Mouse (Mus musculus): ENCODE data around the gene Zfp710. TPM values are rescaled to one million over a fixed set of nuclear protein-coding genes. Genes with fewer than 3 reads are reported as not detected.

The Zfp710 gene
- total and polyA plus RNA-seq, 3 experiments: 14.8 to 19.1 TPM; not detected in 1

- H3K4me1 ChIP-seq (ENCODE audit: control insufficient read depth in 1 of 2, insufficient read depth in 2 of 2, low read length in 2 of 2): peaks cover 17 to 45% of the 10 kb centered on the region in 2 experiments
- no peaks in the 10 kb centered on the region for H3K79me2 ChIP-seq (ENCODE audit: control insufficient read depth, insufficient read depth, low read length, poor library complexity)
- H3K9me3 ChIP-seq (replicated peaks; ENCODE audit: insufficient read depth, low read length): no peaks in the 10 kb centered on the region
- peak overlapping the region; percentile 32 for H3K9ac ChIP-seq (ENCODE audit: control insufficient read depth, low read depth, low read length, poor library complexity, severe bottlenecking)
- H3K36me3 ChIP-seq (ENCODE audit: control insufficient read depth in 1 of 2, insufficient read depth in 2 of 2, low read length in 2 of 2): peaks cover 0 to 35% of the 10 kb centered on the region in 2 experiments; a peak in 2 of 4 replicates
- no peaks in the 10 kb centered on the region for H3K27me3 ChIP-seq (ENCODE audit: control insufficient read depth in 1 of 2, insufficient read depth in 2 of 2, low read length in 2 of 2)
- H3K27ac ChIP-seq (ENCODE audit: control insufficient read depth, low read depth, low read length): peak overlapping the region; percentile 85
- TF ChIP-seq TCF12 (IDR thresholded peaks at IDR 0.05; ENCODE audit: low read depth, low read length) (0 out of 2 replicates have a peak, but pooled peaks have one; percentile 25), SIN3A (IDR thresholded peaks at IDR 0.05; ENCODE audit: low read length) (peak; percentile 40), HCFC1 (IDR thresholded peaks at IDR 0.05; ENCODE audit: low read depth, low read length) (0 out of 2 replicates have a peak, but pooled peaks have one; percentile 21), ELF1 (IDR thresholded peaks at IDR 0.05; ENCODE audit: low read depth, low read length) (peak; percentile 50; the same call in 1 of the 2 replicates), MAZ (IDR thresholded peaks at IDR 0.05; ENCODE audit: low read depth, low read length) (no peak; the same call in 1 of the 2 replicates), GATA1 (IDR thresholded peaks at IDR 0.05; ENCODE audit: low read depth, low read length) (0 out of 2 replicates have a peak, but pooled peaks have one; percentile 25), ZMIZ1 (IDR thresholded peaks at IDR 0.05; ENCODE audit: low read depth, low read length) (no peak), TBP (IDR thresholded peaks at IDR 0.05; ENCODE audit: low read depth, low read length) (peak; percentile 57; the same call in 1 of the 2 replicates), E2F4 (IDR thresholded peaks at IDR 0.05; ENCODE audit: borderline replicate concordance, low read depth, low read length) (no peak), SMC3 (IDR thresholded peaks at IDR 0.05; ENCODE audit: low read depth, low read length) (no peak; the same call in 1 of the 2 replicates), ETS1 (IDR thresholded peaks at IDR 0.05; ENCODE audit: low read depth, low read length) (0 out of 2 replicates have a peak, but pooled peaks have one; percentile 30), MXI1 (IDR thresholded peaks at IDR 0.05; ENCODE audit: low read depth, low read length) (peak; percentile 87), MYB (IDR thresholded peaks at IDR 0.05; ENCODE audit: low read depth, low read length) (no peak), EP300 (IDR thresholded peaks at IDR 0.05; ENCODE audit: low read depth in 1 of 2, low read length in 2 of 2) (peak; percentile 48 to 69), MAX (IDR thresholded peaks at IDR 0.05; ENCODE audit: low read length) (peak; percentile 53; the same call in 1 of the 2 replicates), RCOR1 (IDR thresholded peaks at IDR 0.05; ENCODE audit: low read depth, low read length) (no peak), NELFE (IDR thresholded peaks at IDR 0.05; ENCODE audit: low read depth, low read length) (no peak), POLR2A (IDR thresholded peaks at IDR 0.05; ENCODE audit: control insufficient read depth in 1 of 2, insufficient read depth in 1 of 2, low read depth in 1 of 2, low read length in 2 of 2, poor library complexity in 1 of 2) (0 out of 4 replicates have a peak, but pooled peaks have one; percentile 11), USF2 (IDR thresholded peaks at IDR 0.05; ENCODE audit: borderline replicate concordance in 1 of 2, insufficient read depth in 1 of 2, low read depth in 1 of 2, low read length in 2 of 2) (no peak)
- peak; percentile 90 for DNase-seq (ENCODE audit: low read depth, low spot score)
- H3K4me3 ChIP-seq (ENCODE audit: control insufficient read depth in 1 of 2, insufficient read depth in 1 of 2, low read depth in 2 of 2, low read length in 2 of 2): peak overlapping the region; percentile 4 to 41; a peak in 2 of 4 replicates
Observed at GRCm38 (mm10) chr7:80074921-80075441, 50.4 kb downstream of the Zfp710 start.

Measured in MEL (cell line).